Mouse (Mus musculus): ENCODE data around the gene Specc1l.

Gene Specc1l

DNA sequence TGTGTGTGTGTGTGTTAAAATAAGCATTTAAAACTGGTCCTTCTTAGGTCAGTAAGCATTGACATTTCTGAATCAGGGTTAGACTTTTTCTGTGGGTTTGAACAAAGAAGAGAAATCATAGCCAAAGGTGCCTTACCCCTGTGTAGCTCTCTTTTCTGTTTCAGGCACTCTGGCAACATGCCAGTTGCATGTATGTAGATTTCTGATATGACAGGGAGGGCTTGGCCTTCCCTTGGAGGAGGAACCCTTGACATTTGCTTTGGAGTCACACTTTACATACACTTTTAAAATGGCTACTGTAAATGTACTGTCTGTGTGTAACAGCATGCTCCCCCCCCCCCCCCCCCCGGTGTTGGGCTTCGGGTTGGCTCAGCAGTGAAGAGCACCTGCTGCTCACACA, 12.8 kb downstream of the Specc1l start:
- no peak for DNase-seq

DNA sequence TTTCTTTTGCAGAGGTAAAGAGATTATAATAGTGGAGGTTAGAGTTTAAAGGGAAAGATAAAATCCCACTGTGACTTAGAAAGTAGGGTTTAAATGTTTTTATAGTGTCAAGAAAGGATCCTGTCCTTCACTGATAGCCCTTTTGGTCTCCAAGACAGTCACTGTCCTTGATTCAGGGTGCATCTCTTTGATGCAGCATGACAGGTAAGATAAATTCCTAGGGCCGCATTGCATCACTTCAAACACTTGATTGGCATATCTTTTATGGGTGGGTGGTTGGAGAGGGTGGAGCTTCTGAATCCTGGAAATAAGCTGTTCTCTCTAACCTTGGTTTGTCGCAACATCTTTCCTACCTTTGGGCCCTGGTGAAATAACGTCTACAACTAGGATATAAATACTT, 15.5 kb downstream of the Specc1l start:
- no peak for DNase-seq

GRCm38 (mm10) chr10:75230572-75230971, 18.7 kb downstream of the Specc1l start:
- DNase-seq, result peak; percentile 81

GRCm38 (mm10) chr10:75231876-75232275, 20.0 kb downstream of the Specc1l start:
- no peak for DNase-seq

- peak; percentile 26 for DNase-seq
These were observed 20.8 kb downstream of the Specc1l start for GRCm38 (mm10) chr10:75232612-75233155.

- DNase-seq, result peak; percentile 39
These were observed 21.6 kb downstream of the Specc1l start for GRCm38 (mm10) chr10:75233489-75233888.

DNA sequence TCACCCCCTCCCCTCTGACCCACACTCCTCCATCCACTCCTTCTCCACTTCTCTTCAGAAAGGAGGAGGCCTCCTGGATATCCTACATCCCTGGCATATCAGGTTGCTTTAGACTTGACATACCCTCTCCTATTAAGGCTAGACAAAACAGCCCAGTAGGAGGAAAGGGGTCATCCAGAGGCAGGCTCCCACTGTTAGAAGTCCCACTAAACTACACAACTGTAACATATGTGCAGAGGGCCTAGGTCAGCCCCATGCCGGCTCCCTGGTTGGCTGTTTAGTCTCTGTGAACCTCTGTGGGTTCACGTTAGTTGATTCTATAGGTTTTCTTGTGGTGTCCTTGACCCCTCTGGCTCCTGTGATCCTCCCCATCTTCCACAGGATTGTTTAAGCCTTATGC, 23.9 kb downstream of the Specc1l start:
- DNase-seq, result no peak

DNA sequence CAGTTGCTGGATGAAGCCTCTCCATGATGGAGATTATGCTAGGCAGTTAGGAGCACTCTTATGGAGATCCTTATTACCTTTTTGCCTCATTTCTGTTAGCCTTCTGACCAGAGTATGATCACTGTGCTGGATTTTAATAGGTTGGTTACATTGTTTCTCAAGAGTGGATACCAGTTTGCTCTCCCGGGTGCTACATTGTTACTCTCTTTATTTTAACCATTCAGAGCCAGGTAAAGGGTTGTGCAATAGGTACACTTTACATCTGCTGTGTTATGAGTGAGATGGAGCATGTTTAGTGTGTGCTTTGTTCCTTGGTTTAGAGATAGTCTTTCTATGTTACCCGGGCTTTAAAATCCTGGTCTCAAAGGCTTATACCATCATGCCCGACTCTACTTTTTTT, 24.3 kb downstream of the Specc1l start:
- DNase-seq, result no peak

DNA sequence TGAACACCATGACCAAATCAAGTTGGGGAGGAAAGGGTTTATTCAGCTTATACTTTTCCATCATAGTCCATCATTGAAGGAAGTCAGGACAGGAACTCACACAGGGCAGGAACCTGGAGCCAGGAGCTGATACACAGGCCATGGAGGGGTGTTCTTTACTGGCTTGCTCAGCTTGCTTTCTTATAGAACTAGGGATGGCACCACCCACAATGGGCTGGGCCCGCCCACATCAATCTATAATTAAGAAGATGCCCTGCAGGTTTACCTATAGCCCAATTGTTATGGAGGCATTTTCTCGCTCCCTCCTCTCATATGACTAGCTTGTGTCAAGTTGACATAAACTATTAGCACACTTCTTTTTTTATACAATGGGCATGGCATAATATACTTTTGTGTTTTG, 25.3 kb downstream of the Specc1l start:
- no peak for DNase-seq

DNA sequence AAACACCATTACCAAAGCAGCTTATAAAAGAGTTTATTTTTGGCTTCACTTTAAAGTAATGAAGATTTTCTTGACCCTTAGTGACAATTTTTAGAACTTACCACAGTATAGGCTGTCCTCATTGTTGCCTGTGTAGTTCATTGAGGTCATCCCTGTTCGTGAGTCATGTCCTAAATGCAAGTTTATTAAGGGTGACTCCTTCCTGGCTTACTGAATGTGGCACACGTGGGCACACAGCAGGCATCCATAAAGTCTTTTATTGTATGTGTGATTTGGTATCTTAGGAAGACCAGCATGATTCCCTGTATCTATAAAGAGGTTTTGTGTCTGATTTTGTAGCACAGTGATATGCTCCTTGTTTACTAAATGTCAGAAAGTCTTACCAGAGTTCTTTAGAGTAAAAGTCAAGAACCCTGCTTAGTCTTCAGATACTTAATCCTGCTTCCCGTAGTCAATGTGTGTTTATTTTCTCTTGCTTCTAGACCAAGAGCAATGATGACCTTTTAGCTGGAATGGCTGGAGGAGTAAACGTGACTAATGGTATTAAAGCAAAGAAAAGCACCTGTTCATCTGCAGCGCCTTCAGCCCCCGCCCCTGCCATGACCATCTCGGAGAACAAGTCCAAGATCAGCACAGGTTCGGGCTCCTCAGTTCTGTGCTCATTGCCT, 28.8 kb downstream of the Specc1l start:
- no peak for DNase-seq

DNA sequence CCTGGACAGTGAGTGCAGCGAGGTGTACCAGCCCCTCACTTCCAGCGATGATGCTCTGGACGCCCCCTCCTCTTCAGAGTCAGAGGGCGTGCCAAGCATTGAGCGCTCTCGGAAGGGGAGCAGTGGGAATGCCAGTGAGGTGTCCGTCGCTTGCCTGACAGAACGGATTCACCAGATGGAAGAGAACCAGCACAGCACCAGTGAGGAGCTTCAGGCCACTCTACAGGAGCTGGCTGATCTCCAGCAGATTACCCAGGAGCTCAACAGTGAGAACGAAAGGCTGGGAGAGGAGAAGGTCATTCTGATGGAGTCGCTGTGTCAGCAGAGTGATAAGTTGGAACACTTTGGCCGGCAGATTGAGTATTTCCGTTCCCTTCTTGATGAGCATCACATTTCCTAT, 33.9 kb downstream of the Specc1l start:
- DNase-seq, result no peak

- DNase-seq, result no peak
These were observed 34.5 kb downstream of the Specc1l start for GRCm38 (mm10) chr10:75246331-75246730.

GRCm38 (mm10) chr10:75251011-75251410, 39.1 kb downstream of the Specc1l start:
- DNase-seq, result peak; percentile 69

- DNase-seq, result no peak
These were observed 40.6 kb downstream of the Specc1l start for GRCm38 (mm10) chr10:75252301-75253022.

GRCm38 (mm10) chr10:75255091-75255490, 43.2 kb downstream of the Specc1l start:
- peak; percentile 65 for DNase-seq

DNA sequence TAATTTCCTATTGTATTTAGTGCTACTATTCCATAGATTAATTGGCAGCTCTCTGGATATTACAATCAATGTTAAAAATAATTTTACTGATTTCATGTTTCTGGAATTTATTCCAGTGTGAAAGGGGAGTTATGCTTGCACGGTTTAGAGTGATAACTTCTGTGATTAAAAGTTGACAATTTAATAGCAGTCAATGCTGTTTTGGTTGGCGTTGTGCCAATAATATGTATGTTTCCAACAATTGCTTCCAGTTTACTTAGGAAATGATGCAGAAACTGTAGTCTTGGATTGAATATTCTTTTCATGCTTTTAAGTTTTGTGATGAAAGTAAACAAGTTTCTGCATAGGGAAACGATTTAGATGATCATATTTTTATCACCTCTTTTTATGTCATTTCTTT, 45.5 kb downstream of the Specc1l start:
- no peak for DNase-seq

DNA sequence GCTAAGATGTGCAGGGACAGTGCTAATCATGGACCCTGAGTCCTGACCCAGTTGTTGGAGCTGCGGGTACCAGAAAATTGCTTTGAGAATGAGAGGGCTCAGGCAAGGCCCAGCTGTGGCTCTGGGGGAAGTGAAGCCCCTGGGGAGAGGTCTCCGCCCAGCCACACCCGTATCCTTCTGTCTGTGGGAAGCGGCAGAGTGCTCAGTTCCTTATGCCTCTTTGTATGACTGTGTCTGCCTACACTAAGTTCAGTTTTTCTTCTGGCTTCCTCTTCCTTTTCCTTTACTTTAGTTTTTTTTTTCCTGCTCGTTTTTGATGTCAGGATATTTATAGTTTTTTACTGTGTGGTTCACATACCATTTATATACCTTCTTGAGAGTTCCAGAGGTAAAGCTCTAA, 46.4 kb downstream of the Specc1l start:
- peak; percentile 25 for DNase-seq

- DNase-seq, result no peak
These were observed 49.4 kb downstream of the Specc1l start for GRCm38 (mm10) chr10:75261268-75261667.

- DNase-seq, result peak; percentile 24
These were observed 53.2 kb downstream of the Specc1l start for GRCm38 (mm10) chr10:75264993-75265555.

- peak; percentile 17 for DNase-seq
These were observed 61.1 kb downstream of the Specc1l start for GRCm38 (mm10) chr10:75273020-75273419.

DNA sequence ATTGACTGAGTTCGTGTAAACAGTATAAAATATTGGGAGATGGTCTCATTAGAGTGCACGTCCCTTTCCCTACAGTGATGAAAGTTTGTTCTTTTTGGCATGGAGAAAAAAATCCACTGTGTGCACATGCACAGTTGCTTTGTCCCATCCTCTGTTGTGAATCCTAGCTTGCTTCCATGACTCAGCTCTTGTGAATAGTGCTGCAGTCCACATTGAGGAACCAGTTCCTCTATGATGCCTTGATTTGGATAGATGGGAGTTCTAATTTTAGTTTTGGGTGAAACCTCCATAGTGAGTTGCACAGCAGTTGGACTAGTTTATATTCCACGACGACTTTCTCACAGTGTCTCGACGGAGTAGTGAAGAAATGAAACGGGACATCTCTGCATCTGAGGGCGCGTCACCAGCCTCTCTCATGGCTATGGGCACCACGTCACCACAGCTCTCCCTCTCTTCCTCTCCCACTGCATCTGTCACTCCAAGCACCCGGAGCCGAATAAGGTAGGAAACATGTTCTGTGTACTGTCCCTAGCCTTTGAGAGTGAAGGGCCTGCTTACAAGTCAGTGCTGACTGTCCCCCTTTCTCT, 64.6 kb downstream of the Specc1l start:
- DNase-seq, result no peak

- DNase-seq, result peak; percentile 46
These were observed 65.6 kb downstream of the Specc1l start for GRCm38 (mm10) chr10:75277501-75277900.

DNA sequence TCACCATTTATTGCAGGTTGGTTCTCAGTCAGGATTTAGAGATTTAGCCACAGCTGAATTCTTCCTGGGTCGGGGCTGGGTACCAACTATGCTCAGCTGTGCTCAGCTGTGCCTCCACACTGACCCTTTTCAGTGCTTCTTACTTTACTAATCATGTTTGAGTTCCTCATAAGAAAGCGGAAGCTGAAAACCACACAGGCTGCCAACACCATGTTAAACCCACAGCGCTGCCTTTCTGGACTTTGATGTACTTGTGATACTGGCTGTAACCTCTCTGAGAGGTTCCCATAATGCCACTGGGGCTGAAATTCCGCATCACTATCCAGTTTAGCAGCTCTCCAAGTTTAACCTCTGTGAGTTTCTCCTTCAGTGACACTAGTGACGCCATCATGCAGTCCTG, 70.8 kb downstream of the Specc1l start:
- peak; percentile 68 for DNase-seq

DNA sequence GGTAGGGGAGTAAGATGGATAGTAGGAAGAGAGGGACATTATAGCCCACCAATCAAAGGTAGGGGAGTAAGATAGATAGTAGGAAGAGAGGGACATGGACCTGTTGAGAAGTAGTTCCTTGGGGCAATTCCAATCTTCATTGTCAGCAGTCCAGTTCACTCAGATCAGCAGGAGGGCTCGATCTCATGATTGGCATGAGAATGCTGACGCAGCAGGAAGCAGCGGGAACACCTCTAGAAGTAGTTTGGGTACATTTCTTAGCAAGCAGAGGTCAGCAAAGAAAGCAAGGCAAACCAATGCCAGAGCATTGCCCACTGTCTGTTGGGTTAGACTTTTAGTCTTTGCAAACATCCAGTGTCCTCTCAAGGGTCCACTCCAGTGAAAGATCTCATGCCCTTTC, 71.9 kb downstream of the Specc1l start:
- DNase-seq, result no peak
